Mouse (Mus musculus): ENCODE measurements at regions not wholly inside any gene's neighbourhood (a gene's known extent, or its start where the extent isn't known, plus 50 kb on each side); places are given as distances from the start of the nearest gene placed in this dataset.

- TF ChIP-seq CTCF (IDR thresholded peaks at IDR 0.05; ENCODE audit: extremely low read depth, insufficient read length, insufficient replicate concordance, low read depth, low read length), result no peak
- no peak for TF ChIP-seq POLR2A (IDR thresholded peaks at IDR 0.05; ENCODE audit: low read depth, low read length)
Observed at GRCm38 (mm10) chr6:51204306-51204705, 228.2 kb upstream of the Nfe2l3 start.

All from small intestine, adult 2 months (tissue).